Mouse (Mus musculus) cortical plate, adult 2 months (tissue): Measurements from ENCODE around the gene Ubtd2.

Experiments used
- CTCF ChIP-seq: fragments of 200-500 bp; IDR thresholded peaks from 2 replicates; pipeline ENCODE4 v1.5.1; 2011; ENCODE audit warnings: mild to moderate bottlenecking, control low read depth, low read length; ENCODE audit not compliant: insufficient read depth; ENCODE audit errors: extremely low read depth
- POLR2A ChIP-seq: fragments of 200-500 bp; IDR thresholded peaks from 2 replicates; pipeline ENCODE4 v1.6.1; 2011; ENCODE audit warnings: mild to moderate bottlenecking, low read length, control low read depth; ENCODE audit not compliant: insufficient read depth; ENCODE audit errors: extremely low read depth

- no peak for TF ChIP-seq CTCF
- TF ChIP-seq POLR2A = no peak
These were observed 80.5 kb downstream of the Ubtd2 start for GRCm38 (mm10) chr11:32535646-32536045.
